Mouse (Mus musculus) lung, embryonic 15.5 days (tissue): ENCODE results near the gene Arid1b. TPM values are rescaled to one million over a fixed set of nuclear protein-coding genes. Genes with fewer than 3 reads are reported as not detected.
A peak's percentile ranks its signal among the peaks of the same experiment; 100 is the strongest.
"Not testable (repeated sequence)": the region's sequence is repeated elsewhere in the genome, so short reads cannot be mapped to it uniquely, and the experiment has no call there.

Experiments used
- ATAC-seq: fragments of 200-750 bp; cut with Nextera tagmentation; 2 replicates; pipeline ENCODE4 v1.8.0; 2017; ENCODE audit warnings: moderate number of reproducible peaks, borderline replicate concordance; ENCODE audit not compliant: low FRiP score, low TSS enrichment; ENCODE audit errors: extremely low read depth
- H3K27ac ChIP-seq: fragments of 300-500 bp; sonication (generic); 2 replicates; pipeline ENCODE4 v1.5.1; 2015; ENCODE audit warnings: moderate library complexity, mild to moderate bottlenecking, inconsistent platforms
- H3K27me3 ChIP-seq: fragments of 300-500 bp; sonication (generic); 2 replicates; pipeline ENCODE4 v1.6.1; 2015; ENCODE audit warnings: inconsistent platforms
- H3K36me3 ChIP-seq: fragments of 300-500 bp; sonication (generic); 2 replicates; pipeline ENCODE4 v1.6.1; 2015; ENCODE audit warnings: inconsistent platforms
- H3K4me1 ChIP-seq: fragments of 300-500 bp; sonication (generic); 2 replicates; pipeline ENCODE4 v1.6.1; 2015; ENCODE audit warnings: inconsistent platforms
- H3K4me2 ChIP-seq: fragments of 300-500 bp; sonication (generic); 2 replicates; pipeline ENCODE4 v1.6.1; 2015; ENCODE audit warnings: inconsistent platforms, mild to moderate bottlenecking, moderate library complexity
- H3K4me3 ChIP-seq: fragments of 300-500 bp; sonication (generic); 2 replicates; pipeline ENCODE4 v1.5.1; 2015; ENCODE audit warnings: mild to moderate bottlenecking, inconsistent platforms
- H3K9ac ChIP-seq: fragments of 300-500 bp; sonication (generic); 2 replicates; pipeline ENCODE4 v1.6.1; 2015; ENCODE audit warnings: inconsistent platforms
- H3K9me3 ChIP-seq: fragments of 300-500 bp; sonication (generic); 2 replicates; pipeline ENCODE4 v1.6.1; 2016; ENCODE audit warnings: inconsistent platforms
- WGBS: fragments of 180-500 bp; shearing (Covaris S2); methylation state at CpG from one replicate; pipeline ENCODE4 v1.1.7; 2015; 5-methylcytosine and 5-hydroxymethylcytosine counted together
- polyA plus RNA-seq: library from polyadenylated mRNA; unstranded; fragments of >200 nt; fragmentation: Nextera tagmentation; extraction: Ambion mirVana; gene quantifications from 2 replicates; pipeline ENCODE4 v1.2.1, GENCODE M21; 2015

Gene Arid1b
- polyA plus RNA-seq, 1 experiment from 2014 or later = 10.5 TPM

DNA sequence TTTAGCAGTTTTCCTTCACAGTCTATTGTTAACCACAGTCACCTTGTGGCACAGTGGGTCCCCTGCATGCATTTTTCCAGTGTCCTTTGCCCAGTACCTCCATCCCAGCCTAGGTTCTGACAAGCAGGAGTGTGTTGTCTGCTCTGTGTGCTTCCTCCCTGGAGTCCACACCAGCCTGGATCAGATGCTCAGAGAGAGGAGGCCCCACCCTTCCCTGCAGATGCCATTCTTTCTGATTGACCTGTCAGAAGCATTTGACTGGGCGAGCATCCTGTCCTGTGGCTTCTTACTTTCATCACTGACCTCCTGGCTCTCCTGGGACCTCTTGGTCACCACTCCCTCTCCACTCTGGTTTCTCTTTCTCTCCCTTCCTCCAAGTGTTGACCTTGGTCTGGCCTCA is 113.9 kb downstream of the Arid1b start:
- Histone ChIP-seq H3K36me3 (no peaks in the 10 kb centered on the region), H3K4me2 (no peak overlapping the region), H3K9me3 (no peaks in the 10 kb centered on the region), H3K4me1 (peaks cover 58% of the 10 kb centered on the region), H3K27me3 (no peaks in the 10 kb centered on the region), H3K4me3 (no peak overlapping the region), H3K9ac (no peak overlapping the region), H3K27ac (peak overlapping the region; percentile 1; the same call in 1 of the 2 replicates)
- 75% methylated on average over 1 of the region's 1 CpGs for WGBS
- no peak for ATAC-seq

DNA sequence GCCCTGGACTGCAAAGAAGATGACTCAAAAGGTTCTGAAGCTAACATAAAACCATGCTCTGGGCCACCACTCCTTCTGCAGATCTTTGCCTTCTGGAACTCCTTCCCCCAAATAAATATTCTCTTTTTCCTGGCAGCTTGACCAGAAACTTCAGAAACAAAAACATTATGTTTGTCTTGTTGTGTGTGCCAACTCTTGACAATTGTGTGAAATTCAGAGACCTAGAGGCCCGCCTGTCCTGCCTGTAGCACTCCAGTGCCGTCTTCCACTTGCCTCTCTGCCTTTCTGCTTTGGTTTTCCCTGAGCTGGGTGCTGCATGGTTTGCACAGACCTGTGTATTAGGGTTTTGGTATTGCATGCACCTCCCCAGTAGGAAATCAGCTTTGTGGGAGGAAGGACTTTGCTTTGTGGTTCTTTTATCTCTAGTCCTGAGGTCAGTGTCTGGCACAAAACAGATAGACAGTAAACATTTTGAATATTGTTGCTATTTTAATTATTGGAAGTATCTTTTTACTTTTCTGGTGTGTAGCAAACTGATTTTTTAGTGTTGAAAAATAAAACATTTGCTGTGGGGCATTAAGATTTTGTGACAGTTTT is 114.5 kb downstream of the Arid1b start:
- no peak for ATAC-seq
- no peaks in the 10 kb centered on the region for H3K9me3 ChIP-seq
- no peaks in the 10 kb centered on the region for H3K36me3 ChIP-seq
- H3K27me3 ChIP-seq = no peaks in the 10 kb centered on the region
- 0 out of 2 replicates have a peak overlapping the region, but pooled peaks have one; percentile 1 for H3K27ac ChIP-seq
- no peak overlapping the region for H3K4me3 ChIP-seq
- H3K4me2 ChIP-seq = no peak overlapping the region
- H3K4me1 ChIP-seq = peaks cover 58% of the 10 kb centered on the region
- 30% methylated on average over 2 of the region's 2 CpGs for WGBS
- no peak overlapping the region for H3K9ac ChIP-seq

DNA sequence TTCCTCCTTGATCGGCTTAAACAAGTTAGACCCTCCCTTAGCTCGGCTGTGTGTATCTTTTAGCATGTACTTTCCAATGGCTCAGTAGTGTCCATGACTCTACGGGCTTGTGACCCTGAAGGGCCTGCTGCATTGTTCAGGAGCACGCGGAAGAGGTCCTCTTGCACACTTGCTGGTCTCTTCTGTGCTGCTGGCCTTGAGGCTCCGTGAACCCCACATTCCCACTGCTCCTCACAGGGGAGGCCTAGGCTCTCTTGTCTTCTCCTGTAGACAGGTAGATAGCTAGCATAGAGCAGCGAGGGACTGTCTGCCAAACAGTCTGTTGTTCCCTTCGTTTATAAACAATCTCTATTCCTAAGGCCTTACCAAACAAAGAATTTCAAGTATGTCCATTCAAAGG is 115.2 kb downstream of the Arid1b start:
- Histone ChIP-seq H3K4me1 (peaks cover 54% of the 10 kb centered on the region), H3K4me2 (no peak overlapping the region), H3K36me3 (no peaks in the 10 kb centered on the region), H3K9me3 (no peaks in the 10 kb centered on the region), H3K4me3 (no peak overlapping the region), H3K9ac (no peak overlapping the region), H3K27me3 (no peaks in the 10 kb centered on the region), H3K27ac (no peak overlapping the region)
- no peak for ATAC-seq
- WGBS = 68% methylated on average over 8 of the region's 8 CpGs

DNA sequence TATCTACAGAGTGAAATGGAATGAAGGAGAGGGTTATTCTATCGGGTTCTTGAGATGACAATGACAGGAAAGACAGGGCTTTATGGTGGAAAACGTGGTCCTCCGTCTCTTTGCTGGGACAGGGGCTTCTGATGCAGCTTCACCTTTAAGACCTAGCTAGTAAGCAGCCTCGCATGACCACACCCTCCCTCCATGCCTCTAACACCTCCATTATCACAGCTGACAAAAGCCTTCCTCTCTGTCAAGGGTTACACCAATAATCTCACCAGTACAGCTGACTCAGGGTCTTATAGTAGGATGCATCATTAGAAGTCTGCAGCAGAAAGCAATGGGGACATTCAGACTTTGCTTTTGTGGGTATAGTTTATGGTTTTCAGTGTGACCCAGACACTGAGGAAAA is 116.0 kb downstream of the Arid1b start:
- Histone ChIP-seq H3K27me3 (no peaks in the 10 kb centered on the region), H3K36me3 (no peaks in the 10 kb centered on the region), H3K4me2 (no peak overlapping the region), H3K4me1 (peaks cover 45% of the 10 kb centered on the region), H3K9me3 (no peaks in the 10 kb centered on the region), H3K4me3 (no peak overlapping the region), H3K27ac (no peak overlapping the region), H3K9ac (no peak overlapping the region)
- no peak for ATAC-seq
- WGBS = 61% methylated on average over 4 of the region's 4 CpGs

DNA sequence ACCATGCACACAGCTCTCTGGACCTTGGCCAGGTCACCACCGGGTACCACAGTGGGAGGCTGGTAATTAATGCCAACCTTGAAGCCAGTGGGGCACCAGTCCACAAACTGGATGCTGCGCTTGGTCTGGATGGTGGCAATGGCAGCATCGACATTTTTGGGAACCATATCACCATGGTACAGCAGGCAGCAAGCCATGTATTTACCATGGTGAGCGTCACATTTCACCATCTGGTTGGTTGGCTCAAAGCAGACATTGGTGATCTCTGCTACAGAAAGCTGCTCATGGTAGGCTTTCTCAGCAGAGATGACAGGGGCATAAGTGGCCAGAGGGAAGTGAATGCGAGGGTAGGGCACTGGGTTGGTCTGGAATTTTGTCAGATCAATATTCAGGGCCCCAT is 116.8 kb downstream of the Arid1b start:
- 91% methylated on average over 5 of the region's 5 CpGs for WGBS
- not testable (repeated sequence) for H3K27ac ChIP-seq, H3K9me3 ChIP-seq, H3K27me3 ChIP-seq, H3K4me3 ChIP-seq, H3K9ac ChIP-seq, H3K4me2 ChIP-seq, ATAC-seq, H3K36me3 ChIP-seq
- peaks cover 37% of the 10 kb centered on the region for H3K4me1 ChIP-seq

DNA sequence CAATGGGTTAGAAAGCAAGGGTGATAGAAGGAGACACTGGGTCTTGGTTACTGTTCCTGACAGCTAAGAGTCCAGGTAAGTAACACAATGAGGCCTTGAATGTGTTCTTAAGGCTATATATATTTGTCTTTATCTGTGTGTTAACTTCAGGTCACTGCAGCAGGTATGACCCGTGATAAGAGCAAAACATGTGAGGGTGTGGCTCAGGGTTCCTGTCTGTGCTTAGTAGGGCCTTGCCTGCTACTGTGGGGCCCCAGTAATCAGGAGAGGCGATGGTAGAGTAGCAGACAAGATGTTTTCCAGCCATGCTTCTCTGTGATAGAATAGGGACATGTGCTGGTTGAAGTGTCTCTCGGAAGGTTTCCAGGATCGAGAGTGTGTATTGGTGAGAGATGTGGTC is 118.0 kb downstream of the Arid1b start:
- H3K4me2 ChIP-seq = no peak overlapping the region
- H3K4me3 ChIP-seq = no peak overlapping the region
- ATAC-seq = no peak; the same call in 1 of the 2 replicates
- no peaks in the 10 kb centered on the region for H3K9me3 ChIP-seq
- H3K4me1 ChIP-seq = peaks cover 26% of the 10 kb centered on the region
- H3K36me3 ChIP-seq = no peaks in the 10 kb centered on the region
- H3K27ac ChIP-seq = no peak overlapping the region
- WGBS = 69% methylated on average over 4 of the region's 4 CpGs
- no peak overlapping the region for H3K9ac ChIP-seq
- no peaks in the 10 kb centered on the region for H3K27me3 ChIP-seq

DNA sequence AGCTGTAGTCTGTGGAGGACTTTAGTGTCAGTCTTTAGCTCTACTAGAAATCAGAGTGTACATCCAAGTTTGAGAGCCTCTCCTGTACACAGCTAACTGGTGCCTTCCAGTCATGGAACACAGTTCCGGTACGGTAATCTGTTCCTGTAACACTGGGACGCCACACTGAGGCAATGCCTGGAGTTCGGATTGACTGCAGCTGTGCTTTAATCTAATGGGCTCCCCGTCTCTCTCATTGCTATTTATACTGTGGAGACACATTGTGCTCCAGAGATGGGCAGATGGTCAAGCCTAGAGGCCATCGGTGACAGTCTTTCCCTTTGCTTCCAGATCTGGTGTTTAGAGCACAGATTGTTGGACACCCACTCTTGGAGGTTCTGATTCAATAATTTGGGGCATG is 121.8 kb downstream of the Arid1b start:
- Histone ChIP-seq H3K36me3 (no peaks in the 10 kb centered on the region), H3K9ac (no peak overlapping the region), H3K9me3 (no peaks in the 10 kb centered on the region), H3K4me1 (peaks cover 3% of the 10 kb centered on the region; the same call in 1 of the 2 replicates), H3K27ac (no peak overlapping the region), H3K4me2 (no peak overlapping the region), H3K4me3 (no peak overlapping the region), H3K27me3 (no peaks in the 10 kb centered on the region)
- WGBS = 77% methylated on average over 6 of the region's 6 CpGs
- no peak for ATAC-seq

DNA sequence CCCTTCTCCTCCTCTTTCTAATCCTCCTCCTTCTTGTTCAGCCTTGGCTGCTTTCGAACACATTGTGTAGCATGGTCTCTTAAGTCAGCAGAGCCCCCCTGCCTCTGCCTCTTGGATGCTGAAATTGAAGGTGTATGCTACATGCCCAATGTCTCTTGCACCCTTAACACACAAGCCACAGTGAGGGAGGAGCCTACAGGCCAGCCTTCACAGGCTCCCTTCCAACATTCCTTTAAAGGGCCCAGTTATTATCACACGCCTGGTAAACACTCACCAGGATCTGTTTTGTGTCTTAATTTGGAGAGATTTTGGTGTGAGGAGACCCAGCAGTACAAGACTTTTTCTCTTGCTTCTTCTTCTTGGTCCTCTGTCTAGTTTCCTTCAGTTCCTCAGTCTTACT is 122.9 kb downstream of the Arid1b start:
- no peak overlapping the region for H3K9ac ChIP-seq
- peaks cover 8% of the 10 kb centered on the region for H3K4me1 ChIP-seq
- H3K27ac ChIP-seq = no peak overlapping the region
- no peaks in the 10 kb centered on the region for H3K36me3 ChIP-seq
- ATAC-seq = no peak
- H3K27me3 ChIP-seq = no peaks in the 10 kb centered on the region
- H3K9me3 ChIP-seq = no peaks in the 10 kb centered on the region
- H3K4me2 ChIP-seq = no peak overlapping the region
- H3K4me3 ChIP-seq = no peak overlapping the region
- WGBS = 63% methylated on average over 2 of the region's 2 CpGs

DNA sequence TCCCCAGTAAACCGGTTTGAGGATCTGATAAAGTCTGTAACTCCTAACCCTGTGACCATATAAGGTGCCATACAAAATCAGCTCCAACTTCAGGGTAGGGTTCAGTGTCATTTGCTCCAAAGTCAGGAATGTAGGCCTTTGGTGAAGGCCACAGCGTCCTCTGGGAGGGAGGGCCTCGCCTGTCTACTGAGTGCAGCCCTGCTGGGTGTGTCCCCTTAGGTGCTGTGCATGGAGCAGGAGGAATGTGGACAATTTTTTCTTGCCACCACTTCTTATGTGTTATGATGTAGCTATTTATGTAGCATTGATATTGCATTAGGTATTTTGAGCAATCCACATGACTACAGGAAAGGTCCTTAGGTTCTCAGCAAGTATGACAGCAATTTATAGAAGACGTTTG is 124.0 kb downstream of the Arid1b start:
- no peak overlapping the region for H3K4me3 ChIP-seq
- H3K27ac ChIP-seq = no peak overlapping the region
- H3K4me2 ChIP-seq = no peak overlapping the region
- no peaks in the 10 kb centered on the region for H3K27me3 ChIP-seq
- 73% methylated on average over 4 of the region's 4 CpGs for WGBS
- H3K4me1 ChIP-seq = peaks cover 11% of the 10 kb centered on the region
- no peak overlapping the region for H3K9ac ChIP-seq
- no peaks in the 10 kb centered on the region for H3K36me3 ChIP-seq
- no peak for ATAC-seq
- no peaks in the 10 kb centered on the region for H3K9me3 ChIP-seq

DNA sequence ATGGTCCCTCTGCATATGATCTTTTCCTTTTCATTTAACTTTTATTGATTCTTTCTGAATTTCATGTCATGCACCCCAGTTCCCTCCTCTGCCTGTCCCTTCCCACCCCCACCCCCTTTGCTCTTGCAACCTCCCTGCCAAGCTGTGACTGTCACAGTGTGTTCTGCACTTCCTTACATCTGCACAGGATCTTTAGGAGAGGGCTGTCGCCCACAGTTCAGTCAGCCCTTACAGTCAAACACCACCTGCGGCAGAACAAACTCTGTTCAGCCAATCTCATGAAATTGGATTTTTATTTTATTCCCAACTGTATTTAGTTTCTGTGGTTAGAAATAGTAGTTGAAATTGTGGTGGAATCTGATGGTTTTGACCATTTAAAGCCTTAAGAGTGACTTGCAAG is 130.5 kb downstream of the Arid1b start:
- ATAC-seq = no peak
- Histone ChIP-seq H3K9ac (no peak overlapping the region), H3K27me3 (no peaks in the 10 kb centered on the region), H3K27ac (peak overlapping the region; percentile 90), H3K9me3 (no peaks in the 10 kb centered on the region), H3K4me2 (no peak overlapping the region), H3K4me3 (no peak overlapping the region), H3K36me3 (no peaks in the 10 kb centered on the region), H3K4me1 (peaks cover 50% of the 10 kb centered on the region)
- 35% methylated on average over 2 of the region's 2 CpGs for WGBS

DNA sequence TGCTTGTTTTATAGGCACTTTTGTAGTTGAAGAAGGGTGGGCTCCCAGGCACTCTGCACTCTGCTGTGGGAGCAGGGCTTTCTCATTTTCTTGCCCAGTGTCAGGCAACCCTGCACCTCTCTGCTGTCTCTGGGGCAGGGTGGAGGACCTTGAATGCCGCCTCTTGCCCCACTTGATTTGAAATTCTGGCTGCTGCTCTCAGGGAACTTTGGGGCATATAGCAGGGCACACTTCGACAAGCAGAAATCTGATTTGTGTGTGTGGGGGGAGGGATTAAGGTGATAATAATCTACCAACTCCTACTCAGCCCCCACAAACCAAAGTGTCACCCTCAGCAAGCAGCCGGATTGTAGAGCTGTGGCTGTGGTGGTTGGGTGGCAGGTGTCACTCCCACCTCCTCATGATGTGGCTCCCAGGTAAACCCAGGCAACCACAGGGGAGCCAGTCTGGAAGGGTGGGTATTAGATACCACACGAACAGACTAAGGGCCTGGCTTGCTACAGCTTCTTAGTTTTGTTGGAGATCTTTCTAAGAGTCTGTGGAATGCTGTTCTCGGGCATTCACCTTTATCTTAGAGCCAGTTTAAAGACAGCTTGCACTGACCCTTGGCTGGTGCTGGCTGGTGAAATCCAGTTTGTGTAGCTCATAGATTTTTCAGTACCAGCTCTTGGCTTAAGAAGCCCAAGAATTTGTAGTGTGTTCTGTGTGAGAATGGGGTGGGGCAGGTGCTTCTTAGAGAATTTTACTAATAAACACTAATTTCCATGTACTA is 131.1 kb downstream of the Arid1b start:
- WGBS = 46% methylated on average over 5 of the region's 5 CpGs
- peak; percentile 58; the same call in 1 of the 2 replicates for ATAC-seq
- peak overlapping the region; percentile 90 for H3K27ac ChIP-seq

More for the DNA sequence above, 131.1 kb downstream of the Arid1b start:
- no peak overlapping the region for H3K9ac ChIP-seq
- H3K27me3 ChIP-seq = no peaks in the 10 kb centered on the region
- H3K4me1 ChIP-seq = peaks cover 50% of the 10 kb centered on the region
- H3K4me3 ChIP-seq = no peak overlapping the region
- H3K9me3 ChIP-seq = no peaks in the 10 kb centered on the region
- peak overlapping the region; percentile 14; the same call in 1 of the 2 replicates for H3K4me2 ChIP-seq
- no peaks in the 10 kb centered on the region for H3K36me3 ChIP-seq
